Mouse (Mus musculus) frontal cortex, postnatal 10 days (tissue): ENCODE results near the gene 2410137M14Rik.

Source experiments
- DNase-seq, 2 experiments: peaks; one replicate each; pipeline ENCODE4 v3.0.0; 2022; ENCODE audit warnings: low spot score in 2 of 2, mixed read lengths in 1 of 2

Gene 2410137M14Rik

DNA sequence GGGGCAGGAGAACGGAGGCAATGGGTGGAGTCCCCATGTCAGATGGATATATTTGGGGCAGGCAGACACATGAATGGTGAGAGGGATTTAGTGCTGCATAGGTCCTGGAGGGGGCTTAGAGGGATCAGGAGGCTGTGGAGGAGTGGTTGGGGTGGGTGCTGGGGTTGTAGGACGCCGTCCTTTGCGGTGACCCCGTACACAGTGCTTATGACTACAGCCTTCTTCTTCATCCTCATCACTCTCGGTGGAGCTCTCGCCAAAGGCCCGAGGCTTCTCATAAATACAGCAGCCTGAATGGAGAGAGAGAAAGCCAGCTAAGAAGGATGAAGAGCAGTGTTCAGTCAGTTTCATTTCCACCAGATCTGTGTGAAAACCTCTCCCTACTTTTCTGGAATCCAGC is 31.8 kb downstream of the 2410137M14Rik start:
- DNase-seq = no peak

DNA sequence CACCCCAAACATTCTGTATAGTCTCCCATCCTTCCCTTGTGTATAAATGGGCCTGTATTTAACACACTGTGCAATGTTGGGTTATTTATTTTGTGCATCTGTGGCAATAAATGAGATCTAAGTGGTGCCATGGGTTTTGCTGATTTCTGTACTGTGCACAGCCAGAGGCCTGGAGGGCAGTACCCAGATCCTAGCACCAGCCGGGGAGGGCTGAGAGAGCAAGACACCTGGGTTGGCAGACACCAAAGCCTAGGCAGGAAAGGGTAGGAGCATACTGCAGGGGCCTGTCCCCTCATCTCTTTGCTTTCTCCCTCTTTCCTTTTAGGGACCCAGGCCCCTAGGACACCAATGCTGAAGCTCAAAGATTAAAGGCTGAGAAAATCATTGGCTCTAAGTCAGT is 32.8 kb downstream of the 2410137M14Rik start:
- no peak for DNase-seq

DNA sequence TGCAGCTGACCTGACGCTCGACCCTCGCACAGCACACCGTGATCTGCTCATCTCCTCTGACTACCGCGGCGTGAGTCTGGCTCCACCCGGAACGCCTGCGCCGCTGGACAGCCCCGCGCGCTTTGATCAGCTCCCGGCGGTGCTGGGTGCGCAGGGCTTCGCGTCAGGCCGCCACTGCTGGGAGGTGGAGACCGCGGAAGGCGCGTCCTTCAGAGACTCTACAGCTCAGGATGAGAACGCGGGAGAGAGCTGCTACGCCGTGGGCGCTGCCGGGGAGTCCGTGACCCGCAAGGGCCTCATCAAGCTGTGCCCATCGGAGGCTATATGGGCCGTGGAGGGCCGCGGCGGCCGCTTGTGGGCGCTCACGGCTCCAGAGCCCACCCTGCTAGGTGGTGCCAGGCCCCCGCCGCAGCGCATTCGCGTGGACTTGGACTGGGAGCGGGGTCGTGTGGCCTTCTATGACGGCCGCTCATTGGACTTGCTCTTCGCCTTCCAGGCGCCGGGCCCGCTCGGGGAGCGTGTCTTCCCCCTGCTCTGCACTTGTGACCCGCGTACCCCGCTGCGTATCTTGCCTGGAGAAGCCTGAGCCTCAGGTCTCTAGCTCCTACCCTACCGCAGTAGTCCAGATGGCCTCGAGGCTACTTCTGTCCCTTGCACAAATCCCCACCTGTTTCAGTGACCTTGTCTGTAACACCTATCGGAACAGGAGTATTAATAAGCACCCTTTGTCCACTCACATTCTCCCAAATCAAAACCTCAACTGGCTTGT is 33.8 kb downstream of the 2410137M14Rik start:
- peak; percentile 47 to 67 for DNase-seq

DNA sequence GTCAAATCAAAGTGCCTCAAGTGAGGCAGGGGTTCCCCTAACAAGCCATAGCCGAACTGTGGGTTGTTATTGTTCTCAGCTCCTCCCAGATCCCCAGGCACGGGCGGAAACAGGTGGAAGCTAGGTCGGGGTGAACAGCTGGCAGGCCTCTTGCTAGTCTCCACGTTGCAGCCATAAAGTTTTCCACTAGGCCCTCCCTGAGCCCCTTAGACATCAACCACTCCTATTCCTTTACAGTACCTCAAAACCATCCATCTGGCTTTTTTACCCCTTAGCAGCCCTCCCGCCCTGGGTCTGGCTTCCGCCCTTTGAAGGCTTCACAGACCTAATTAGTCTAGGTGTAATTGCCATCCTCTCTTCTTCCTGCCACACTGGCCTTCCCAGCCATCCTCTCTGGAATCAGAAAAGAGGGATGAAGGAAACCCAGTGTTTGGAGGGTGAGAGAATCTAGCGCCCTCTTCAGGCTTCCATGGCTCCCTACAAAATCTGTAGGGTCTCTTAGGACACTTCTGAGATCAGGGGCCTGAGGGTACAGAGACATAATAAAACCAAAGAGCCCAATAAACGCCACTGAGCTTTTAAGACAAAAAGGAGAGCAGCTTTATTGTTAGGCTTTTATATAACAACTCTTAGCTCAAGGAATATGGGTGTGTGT is 36.8 kb downstream of the 2410137M14Rik start:
- DNase-seq = no peak

DNA sequence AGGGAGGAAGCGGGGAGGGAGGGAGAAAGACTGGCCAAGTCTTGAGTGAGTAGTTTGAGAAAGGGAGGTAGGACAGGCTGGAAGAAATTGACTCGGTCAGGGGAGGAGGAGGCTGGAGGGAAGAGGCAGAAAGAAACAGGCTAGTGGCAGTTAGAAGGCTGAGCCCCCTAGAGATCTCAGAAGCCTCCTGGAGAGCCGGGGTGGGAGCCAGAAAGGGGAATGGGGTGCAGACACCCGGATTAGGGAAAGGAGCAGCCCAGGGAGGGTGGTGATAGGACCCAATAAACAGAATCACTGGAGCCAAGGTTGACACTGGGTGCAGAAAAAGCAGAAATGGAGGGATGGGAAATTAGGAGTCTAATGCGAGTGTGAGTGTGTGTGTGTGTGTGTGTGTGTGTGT is 37.3 kb downstream of the 2410137M14Rik start:
- DNase-seq = no peak

DNA sequence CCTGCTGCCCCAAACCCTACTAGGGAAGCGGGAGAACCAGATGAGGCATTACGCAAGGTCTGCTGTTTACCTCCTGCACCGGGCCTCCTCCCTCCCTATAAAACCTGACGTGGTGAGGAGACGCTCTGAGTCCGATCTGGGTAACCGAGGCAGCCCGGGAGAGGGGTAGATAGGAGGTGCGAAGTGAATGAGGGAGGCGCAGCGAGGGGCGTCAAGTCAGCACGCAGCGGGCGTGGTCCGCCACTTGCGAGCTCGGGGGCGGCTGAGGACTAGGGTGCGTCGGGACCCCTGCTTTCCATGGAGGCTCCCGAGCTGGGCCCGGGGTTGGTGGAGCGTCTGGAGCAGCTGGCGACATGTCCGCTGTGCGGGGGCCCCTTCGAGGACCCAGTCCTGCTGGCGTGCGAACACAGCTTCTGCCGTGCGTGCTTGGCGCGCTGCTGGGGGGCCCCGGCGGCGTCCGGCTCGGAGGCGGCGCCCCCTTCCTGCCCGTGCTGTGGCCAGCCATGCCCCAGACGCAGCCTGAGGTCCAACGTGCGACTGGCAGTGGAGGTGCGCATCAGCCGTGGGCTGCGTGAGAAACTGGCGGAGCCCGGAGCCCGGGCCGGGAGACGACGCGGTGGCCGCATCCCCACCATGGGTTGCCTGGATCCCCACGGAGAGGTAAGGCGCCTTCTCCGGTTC is 38.1 kb downstream of the 2410137M14Rik start, which contains the start of gene Rnf39:
TSS of gene Rnf39 (plus strand) at position 128 of the 681 bp plus-strand sequence.
- no peak for DNase-seq

DNA sequence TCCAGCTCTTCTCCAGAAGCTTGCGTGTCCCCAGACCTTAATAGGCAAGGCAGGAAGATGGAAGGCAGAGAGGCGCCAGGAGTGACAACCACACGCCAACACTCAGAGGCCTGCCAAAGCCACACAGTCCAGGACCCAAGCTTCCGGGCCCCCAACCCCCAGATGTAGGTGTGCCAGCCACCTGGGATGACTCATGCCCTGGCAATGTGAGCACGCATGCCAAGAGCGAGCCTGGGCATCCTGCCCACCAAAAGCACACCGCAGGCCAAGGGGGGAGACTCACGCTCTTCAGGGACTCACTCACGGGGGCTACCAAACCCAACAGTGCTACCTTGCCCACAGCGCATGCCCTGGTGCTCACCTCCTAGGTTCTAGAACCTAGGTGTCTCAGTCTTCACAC is 38.6 kb downstream of the 2410137M14Rik start:
- DNase-seq = no peak

DNA sequence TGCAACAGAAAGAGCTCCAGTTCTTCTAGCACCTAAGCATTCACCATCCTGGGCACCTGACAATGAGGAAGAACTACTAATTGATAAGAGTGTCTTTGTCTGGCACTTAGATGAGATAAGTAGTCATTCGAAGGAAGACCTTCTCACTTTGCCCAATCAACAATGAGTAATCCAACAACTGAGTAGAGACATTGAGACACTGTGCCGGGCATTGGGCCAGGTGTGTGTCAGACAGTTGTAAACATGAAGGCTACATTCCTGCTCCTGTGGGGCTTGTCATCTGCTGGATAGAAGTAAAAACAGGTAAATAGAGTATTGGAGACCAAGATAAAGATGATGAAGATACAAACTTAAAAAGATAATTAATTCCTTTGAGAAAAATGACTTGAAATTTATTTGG is 43.0 kb downstream of the 2410137M14Rik start:
- DNase-seq = no peak

DNA sequence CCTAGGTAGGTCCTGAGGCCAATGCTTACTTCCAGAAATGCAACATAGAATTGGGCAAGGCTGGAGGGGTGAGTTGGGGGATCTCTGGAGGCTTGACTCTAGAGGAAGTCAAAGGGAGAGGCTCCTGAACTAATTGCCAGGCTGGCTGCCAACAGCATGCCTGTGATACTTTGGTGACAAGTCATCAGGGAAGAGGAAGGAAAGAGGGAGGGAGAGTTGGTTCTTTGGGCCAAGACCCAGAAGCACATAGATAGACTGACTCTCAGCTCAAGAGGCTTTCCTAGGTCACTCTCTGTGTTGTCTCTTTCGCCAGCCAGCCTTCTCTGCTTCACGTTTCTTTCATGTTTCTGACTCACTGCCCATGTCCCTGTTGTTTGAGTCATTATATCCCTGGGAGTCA is 49.2 kb downstream of the 2410137M14Rik start:
- DNase-seq = no peak

DNA sequence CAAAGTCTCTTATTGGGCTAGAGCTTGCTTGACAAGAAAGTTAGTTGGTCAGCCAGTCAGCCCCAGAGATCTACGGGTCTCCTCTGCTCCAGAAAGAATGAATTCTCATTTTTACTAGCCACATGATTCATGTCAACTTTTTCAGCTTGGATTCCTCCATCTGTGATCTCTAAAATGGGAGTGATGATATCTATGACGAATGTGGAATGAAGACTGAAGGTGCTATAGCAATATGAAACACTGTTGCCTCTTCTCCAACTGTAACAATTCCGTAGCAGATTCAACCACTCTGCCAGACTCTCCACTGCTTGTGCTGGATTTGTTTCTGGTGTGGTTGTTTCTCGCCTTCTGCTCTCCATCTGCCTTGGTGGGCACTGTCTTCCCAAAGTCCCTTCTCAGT is 49.9 kb downstream of the 2410137M14Rik start:
- DNase-seq = no peak

DNA sequence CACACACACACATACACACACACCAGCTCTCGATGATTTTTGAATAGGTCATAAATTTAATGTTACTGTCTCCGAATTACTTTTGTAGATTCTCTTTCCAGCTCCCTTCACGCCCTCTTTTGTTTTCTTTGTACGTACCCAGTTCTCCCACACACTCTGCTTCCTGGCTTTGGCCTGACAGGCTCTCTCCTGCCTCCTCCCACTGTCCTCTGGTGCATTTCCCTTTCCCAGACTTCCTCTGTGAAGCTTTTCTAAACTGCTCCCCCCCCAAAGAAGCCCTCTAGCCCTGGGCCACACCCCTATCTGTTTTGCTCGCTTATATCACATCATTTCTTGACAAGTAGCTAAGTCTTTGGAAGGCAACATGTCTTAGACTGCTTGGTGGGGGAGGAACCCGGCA is 50.8 kb downstream of the 2410137M14Rik start:
- DNase-seq = no peak

DNA sequence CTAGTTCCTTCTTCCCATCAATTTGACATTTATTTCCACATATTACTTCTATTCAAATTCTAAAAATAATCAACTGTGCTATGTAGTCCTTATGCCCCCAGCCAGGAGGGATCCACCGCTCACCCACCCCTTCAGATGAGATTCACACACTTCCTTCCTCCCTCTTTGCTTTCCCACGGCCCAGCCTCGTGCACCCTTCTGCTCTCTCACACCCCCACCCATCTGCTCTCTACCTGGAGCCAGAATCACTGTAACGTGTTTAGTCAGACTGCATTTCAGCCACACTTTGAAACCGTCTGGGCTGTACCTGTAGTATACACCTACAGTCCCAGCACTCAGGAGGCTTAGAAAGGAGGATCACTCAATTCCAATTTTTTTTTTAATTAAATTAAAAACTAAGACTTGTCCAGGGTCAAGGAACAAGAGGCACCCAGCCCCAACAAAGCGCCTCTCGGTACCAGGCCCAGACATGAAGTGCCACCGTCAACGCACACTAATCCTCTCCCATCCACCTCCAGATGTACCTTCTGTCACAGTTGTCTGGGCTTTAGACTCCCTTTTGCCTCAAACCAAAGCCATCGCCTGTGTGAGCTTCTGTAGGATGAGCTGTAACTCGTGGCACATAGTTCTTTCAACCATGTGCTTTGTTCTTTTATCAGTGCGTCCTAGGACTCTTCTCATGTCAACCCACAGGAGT is 51.7 kb downstream of the 2410137M14Rik start:
- DNase-seq = no peak
